Mouse (Mus musculus) right cerebral cortex, postnatal 14 days (tissue): ENCODE results near the gene Tnni3k.
"Not testable (repeated sequence)": the region's sequence is repeated elsewhere in the genome, so short reads cannot be mapped to it uniquely, and the experiment has no call there.

ENCODE experiments used
- DNase-seq: peaks from one replicate; pipeline ENCODE4 v3.0.0; 2022

Gene Tnni3k

DNA sequence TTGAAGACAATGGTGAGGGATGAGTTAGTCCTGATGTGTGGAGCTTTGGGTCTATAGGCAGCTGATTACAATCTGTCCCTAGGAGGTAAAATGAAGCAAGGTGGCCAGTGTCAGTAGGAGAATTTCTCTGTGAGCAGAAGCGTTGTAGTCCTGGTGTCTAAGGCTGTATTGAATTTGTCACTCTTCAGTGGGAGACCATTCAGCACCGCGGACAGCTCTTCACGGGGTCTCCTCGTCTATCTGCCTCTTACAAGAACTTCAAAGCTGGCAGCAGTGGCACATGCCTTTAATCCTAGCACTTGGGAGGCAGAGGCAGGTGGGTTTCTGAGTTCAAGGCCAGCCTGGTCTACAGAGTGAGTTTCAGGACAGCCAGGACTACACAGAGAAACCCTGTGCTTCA is 235.5 kb downstream of the Tnni3k start:
- not testable (repeated sequence) for DNase-seq

DNA sequence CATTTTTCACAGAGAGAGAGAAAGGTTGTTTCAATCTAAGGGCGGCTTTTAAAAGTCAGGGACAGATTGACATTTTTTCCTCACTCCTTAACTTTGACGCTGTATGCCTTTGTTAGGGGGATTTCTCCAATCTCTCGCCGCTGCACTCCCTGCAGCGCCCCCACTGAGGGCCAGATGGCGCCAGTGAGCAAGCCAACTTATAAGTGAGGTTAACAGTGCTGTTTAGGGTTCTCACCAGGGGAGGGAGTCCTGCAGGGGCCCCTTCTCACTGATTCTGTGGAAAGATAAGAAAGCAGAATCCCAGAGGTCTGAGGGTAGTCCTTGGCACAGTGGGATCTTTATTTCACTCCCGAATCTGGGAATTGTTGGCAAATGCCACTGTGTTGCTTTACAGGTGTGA is 237.5 kb downstream of the Tnni3k start:
- peak; percentile 79 for DNase-seq

DNA sequence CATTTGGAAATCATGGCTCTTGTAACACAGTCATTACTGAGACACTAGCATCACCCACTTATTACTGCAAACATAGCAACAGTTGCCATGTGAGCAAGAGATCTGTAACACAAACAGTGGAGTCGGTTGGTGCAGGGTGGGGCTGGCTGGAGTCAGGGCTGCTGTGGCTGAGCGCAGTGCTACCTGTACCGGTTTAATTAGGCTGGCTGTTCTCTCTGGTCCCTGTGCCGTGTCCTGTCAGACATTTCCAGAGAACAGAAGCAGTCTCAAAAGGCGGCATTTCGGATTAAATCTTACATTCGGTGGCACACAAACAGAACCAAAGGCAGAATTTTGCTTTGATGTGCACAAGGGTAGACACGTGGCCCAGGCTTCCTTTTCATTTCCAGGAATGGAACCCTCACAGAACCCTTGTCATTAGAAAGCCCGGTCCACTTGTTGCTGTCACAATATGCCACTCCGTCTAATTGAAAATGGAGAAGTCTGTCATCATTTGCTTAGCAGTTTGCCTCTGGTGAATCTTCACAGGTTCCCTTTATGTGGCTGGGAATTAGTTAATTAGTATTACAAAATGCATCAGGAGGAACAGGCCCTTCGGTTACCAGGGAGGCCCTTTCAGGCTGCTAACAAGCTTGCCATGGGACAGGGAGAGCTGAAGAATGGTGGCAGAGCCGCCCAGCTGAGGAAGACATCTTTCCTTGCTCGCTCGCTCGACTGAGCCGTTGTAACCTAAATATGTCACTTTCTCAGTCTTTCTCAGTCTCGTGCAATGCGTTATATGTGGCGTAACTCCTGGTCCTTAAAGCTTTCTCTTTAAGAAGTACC is 238.2 kb downstream of the Tnni3k start:
- DNase-seq: peak; percentile 43

DNA sequence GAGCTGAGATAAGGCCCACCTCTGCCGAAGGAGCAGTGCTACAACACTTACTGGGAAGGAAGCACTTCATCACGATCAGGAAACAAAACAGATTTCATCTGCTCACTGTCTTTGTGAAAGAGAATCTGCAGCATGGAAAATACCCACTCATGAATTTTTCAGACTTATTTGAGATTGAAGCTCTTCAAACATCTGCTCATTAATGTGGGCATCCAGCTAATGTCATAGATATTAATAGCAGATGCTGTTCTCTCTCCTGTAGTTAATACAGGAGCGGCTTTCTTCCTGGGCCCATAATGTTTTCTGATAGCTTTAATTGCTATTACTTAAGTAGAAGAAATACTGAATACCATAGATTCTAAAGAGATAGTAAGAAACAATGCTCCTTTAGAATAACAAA is 239.0 kb downstream of the Tnni3k start:
- DNase-seq: no peak

DNA sequence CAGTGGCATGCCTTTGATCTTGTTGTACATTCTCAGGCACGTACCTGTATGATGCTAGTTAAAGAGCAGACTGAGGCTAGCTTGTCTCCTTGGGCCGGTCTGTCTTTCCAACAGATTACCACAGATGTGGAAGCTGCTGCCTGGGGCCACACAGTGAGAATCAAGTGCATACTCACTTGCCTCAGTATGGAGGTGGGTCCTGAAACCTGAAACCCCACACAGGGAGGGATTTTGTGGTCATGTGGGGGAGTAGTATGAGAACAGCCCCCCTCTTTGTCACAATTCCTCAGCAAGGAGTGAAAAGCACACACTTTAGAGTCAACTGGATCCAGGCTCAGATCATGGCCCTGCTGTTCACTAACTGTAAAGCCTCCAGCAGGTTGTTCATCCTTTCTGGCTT is 239.6 kb downstream of the Tnni3k start:
- no peak for DNase-seq

DNA sequence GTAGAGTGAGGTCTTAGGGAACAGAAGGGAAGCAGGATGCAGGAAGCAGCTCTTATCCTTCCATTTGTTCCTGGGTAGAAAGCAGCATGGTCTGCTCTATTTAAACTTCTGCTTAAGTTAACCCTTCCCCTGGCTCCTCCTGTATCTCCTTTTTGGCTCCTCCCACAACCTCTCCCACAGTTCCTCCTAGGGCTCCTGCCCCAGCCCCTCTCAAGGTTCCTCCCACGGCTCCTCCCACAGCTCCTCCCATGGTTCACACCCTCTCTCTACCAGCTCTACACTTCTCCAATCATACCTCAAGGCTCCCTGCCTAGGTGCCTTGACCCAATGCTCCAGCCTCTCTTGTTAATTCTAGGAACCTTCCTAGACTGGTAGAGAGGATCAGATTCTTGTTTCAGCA is 242.3 kb downstream of the Tnni3k start:
- DNase-seq: no peak

DNA sequence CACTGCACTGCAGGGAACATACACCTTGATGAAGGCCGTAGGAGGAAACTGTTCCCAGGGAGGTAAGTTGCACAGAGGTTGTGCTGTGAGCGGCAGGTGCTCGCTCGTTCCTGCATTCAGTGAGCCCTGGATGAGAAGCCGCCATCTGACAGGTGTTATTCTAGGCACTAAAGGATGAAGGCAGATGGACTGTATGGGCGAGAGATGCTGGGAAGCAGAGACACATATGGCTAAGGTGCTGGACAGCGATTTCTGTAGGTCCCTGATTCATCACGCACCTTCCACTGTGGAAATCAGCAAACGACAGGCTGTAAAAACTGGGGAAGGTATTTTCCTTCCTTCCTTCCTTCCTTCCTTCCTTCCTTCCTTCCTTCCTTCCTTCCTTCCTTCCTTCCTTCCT is 243.4 kb downstream of the Tnni3k start:
- no peak for DNase-seq

DNA sequence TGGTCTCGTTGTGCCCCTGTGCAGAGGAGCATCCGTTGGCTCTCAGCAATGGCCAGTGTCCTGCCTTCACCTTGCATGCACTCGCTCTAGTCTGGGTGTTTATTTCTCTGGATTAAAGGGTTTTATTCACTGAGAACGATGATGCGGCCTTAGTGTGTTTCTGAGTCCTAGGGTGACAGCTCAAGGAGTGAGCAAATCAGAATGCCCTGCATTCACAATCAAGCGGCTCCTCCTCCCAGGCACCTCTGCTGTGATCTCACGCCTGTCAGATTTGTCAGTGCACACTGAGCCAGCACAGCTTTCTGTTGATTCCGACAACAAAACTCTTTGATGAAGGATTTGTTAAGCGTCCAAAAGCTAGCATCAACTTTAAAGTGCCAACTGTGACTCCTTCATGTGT is 243.9 kb downstream of the Tnni3k start:
- DNase-seq: no peak

DNA sequence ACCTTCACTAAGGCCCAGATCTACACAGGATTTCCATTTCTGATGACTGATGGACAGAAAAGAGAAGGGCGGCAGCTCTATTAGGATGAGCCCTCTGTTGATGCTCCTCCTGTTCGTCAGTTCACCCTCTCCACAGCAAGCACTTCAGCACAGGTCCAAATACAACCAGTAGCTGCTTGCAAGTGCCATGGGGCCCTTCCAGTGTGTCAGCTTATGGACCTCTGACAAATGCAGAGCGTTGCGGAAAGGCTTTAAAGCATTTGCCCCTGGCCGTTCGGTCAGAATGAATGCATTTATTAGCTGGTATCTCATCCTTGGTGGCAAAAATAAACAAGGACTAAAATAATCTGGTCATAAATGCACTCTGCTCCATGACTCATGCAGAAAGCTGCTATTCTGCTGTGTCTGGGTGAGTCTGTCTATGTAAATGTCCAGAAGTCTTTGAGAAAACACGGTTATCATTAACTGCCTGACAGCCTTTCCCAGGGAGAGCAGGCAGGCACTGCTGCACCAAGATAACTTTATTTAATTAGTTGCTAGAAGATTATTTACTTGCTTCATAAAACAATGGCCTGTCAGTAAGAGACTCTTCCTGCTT is 244.8 kb downstream of the Tnni3k start:
- no peak for DNase-seq

DNA sequence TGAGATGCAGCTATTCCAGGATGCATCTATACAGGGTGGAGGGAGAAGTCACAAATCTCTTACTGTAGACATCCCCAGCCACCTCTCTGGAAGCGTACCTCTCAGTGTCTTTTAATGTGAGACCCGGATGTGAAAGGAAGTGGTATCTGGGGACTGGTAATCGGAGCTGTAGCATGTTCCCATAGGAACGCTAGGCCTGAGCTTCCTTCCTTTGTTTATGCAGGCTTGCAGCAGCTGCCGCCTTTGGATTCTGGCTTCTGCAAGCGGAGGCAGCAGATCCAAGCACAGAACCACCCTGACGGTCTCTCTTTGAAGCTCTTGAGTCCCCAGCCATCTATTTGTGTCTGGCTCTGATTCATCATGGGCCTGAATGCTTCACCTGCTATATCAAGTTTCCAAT is 248.6 kb downstream of the Tnni3k start:
- peak; percentile 43 for DNase-seq

DNA sequence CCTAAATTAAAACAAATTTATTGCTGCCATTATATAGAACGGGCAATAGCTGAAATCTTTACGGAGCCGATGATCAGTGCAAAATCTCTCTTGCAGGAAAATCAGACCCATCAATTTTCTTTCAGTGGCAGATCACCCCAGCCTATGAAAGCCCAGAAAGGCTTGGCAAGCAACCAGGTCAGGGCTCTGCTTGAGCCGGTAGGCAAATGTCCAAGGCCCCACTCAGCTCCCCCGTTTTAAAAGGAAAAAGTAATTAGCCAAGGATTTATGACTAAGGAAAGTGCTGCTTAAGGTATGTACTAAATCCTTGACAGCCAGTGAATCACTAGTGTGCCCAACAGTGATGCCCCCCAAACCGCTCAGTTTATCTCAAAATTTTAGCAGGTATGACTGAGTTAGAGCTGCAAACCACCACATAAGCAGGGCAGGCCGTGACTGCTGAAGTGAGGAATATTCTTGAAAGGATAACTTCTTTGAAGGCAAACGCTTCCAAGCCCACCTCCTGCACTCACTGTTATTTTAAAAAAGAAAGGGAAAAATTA is 254.2 kb downstream of the Tnni3k start:
- no peak for DNase-seq

DNA sequence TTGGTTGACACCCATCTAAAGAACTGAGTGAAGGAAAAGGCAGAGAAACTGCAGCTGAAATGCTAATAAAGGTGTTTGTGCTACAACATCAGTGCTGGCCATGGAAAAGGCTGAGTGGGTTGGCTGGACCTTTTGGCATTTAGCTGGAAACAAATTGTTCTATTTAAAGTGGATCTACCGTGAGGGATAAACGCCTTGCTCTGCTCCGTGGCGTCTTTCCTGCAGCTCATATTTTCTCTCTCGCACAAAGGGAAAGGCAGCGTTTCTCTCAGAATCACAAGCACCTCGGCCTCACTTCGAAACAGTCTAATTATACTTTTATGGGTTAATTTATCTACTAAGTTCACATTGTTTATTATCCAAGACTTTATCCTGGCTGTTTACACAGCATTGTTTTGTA is 254.8 kb downstream of the Tnni3k start:
- no peak for DNase-seq

DNA sequence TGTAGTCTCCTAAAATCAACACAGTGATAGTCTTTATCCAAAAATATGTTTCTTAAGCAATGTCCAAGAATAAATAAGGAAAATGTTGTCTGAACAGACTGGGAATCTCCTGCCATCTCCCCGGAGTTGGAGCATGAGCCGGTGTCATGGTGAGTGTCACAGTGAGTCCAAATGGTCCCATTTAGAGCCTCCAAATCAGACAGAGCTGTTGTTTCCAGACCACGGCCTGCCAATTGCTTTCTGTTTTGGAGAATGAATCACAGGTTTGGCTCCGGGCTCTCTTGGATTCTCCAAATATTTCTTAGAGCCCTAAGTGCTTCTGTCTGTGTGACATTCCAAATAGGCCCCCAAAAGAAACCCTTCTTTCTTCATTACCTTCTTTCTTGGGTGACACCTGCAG is 256.4 kb downstream of the Tnni3k start:
- DNase-seq: no peak

DNA sequence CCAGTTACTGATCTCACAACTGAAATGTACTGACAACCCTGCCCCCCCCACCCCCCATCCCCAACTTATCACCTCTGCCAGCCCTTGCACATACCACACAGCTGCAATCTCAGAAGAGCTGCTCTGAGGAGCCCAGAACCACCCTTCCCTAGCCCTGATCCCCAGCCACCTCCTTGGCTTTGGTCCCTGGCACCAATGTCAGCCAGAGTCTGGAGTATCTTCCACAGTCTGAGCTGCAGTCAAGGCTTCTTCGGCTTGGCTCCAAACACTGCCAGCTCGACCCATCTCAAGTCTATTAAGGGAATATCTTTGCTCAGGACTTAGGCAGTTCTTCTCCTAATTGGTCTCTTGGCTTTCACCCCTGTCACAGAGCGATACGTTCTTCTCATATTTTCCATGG is 261.6 kb downstream of the Tnni3k start:
- no peak for DNase-seq

DNA sequence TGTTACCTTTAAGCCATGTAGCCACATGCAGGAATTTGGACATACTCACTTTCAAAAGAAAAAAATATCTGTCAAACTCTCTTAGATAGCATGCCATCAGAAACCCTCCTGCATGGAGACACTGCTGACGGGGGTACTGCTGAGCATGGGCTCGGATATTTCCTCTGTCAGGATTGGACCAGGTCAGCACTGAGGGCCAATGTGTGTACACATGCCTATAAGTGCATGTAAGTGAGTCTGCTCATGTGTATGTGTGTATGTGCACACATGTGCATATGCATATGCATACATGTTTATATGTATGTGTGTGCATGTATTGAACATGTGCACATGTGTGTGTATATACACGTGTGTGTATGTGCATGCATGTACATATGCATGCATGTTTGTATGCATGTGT is 267.6 kb downstream of the Tnni3k start:
- DNase-seq: no peak

DNA sequence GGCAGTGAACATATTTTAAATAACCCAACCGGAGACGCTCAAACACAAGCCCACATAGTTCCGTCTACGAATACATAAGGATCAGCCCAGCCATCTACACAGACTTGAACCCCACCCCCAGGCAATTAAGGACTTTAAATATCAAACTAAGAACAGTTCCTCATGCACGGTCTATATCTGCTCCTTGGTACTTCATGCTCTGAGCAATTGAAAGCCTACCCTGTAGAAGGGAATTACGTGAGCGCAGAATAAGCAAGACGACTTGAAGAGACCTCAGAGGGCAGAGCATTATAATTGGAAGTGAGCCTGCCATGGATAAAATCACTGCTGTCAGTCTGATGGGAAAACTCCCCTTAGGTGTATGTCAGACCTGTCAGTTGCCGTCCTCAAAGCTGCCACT is 268.9 kb downstream of the Tnni3k start:
- DNase-seq: no peak

DNA sequence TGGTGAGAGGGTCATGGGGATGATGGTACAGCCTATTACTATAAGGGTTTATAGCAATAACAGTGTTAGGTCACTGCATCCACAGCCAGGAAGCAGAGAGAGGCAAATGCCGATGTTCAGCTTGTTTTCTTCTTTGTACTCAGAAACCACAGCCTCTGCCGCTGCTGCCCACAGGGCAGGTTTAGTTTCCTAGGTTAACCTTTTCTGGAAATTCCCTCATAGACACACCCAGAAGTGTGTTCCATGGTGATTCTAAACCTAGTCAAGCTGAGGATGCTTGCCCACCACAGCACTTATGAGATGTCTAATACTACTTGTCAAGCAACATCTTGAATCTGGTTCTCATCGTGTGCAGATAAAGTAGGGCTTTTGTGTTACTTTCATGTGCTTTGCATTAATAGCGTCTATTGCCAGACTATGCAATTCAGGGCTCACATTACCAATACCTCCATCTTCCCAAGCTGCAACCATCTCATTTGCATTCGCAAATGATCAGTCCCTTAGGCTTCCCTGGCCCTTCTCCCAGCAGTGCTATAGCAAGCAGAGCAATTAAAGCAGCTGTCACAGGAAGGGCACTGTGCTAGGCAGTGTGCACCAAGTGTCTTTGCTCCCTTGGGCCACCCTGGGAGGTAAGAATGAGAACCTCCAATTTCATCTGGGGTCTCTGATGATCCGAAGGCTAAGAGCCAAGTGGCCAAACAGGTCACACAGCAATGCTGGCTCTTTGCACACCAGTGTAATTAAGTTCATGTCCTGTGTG is 276.2 kb downstream of the Tnni3k start:
- DNase-seq: no peak

DNA sequence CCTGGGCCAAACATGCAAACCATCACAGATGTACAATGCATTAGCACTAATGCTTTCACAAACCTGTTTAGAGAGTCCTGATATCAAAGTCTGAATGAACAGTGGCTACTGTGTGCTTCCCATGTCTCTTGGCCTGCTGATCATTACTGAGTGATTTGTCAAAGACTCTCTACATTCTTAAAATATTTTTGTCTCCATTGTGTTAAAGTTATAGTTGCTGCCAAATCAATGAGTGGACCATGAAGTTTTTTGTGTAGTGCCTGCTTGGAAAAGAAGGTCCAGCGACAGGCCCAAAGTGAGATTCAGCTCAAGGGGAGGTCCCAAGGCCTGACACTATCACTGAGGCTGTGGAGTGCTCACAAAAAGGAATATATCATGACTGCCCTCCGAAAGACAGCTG is 283.6 kb downstream of the Tnni3k start:
- no peak for DNase-seq

DNA sequence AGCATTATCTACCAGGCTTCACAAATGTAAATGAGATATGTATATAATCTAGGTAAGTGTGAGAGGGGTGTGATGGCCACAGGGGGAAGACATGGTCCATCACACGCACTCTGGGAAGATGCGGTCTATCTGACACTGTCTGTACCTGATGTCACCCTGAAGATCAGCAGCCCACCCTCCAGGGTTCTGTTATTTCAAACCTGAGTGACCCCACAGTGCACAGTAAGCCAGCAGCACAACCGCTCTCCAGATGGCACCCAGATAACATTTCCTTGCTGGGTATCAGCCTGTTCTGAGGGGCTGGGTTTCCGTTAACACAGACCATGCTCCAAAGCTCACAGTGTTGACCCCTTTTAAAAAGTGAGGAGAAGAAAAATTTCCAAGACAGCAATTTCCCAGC is 288.9 kb downstream of the Tnni3k start:
- DNase-seq: no peak

DNA sequence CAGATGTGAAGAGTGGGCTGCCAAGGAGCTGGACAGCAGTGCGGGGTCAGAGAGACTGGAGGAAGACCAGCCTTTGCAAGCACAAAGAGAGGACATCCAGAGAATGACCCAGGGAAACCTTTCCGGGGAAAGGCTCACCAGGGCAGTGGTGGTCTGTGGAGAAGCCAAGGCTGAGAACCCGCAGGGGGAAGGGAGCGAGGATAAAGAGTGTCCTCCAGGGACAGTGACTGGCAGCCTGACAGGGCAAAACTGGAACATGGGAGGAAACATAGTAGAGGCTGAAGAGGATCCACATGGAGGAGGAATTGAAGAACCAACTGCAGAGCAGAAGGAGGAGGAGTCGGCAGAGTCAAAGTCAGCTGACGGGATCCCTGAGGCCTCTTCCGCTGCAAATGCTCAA is 291.1 kb downstream of the Tnni3k start:
- no peak for DNase-seq

DNA sequence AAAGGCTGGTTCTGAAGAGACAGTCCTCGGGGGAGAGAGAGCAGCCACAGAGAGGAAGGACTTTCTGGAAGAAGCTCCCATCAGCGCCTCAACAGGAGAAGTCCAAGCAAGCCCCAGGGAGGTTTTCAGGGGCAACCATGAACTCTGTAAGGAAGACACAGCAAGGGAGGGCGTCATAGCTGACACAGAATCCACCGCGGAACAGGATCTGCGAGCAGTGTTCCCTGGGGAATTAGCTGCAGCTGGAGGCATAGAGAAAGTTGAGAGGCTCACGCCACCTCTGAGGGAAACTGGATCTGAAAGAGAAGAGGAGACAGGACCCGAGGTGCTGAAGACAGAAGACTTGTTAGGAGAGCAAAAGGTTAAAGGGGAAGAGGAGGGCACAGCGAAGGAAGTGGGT is 291.8 kb downstream of the Tnni3k start:
- no peak for DNase-seq

DNA sequence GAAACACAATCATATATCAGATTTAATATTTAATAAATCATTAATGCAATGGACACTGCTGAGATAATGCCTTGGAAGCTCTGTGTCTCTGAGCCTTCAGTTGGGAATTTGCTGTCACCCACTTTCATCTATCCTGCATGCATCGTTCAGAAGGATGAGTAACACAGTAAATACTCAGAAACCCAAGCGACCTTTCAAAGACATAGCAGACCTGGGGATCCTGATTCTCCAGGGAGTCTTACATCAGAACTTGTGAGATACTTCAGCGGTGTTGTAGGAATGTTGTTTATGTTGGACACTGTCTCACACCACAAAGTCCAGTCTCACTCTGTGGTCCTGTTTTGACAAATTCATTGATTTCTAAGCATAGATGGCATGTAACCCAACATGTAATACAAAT is 294.1 kb downstream of the Tnni3k start:
- no peak for DNase-seq

DNA sequence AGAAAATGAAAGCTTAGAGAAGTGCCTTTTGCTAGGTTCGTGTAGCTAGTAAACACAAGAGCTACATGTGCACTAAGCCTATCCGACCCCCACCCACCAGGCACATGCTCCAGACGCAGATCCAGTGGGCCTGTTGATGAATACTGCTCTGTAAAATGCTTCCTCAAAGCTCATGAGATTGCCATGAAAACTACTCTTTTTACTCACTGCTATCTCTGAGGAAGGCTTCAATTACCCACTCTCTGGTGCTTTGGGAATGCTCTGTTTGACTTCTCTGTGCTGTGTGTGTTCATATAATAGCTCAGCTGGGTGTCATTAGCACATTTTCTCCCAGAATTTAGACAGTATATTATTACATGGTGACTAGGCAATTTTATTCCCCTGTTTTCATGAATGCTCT is 297.1 kb downstream of the Tnni3k start:
- no peak for DNase-seq

DNA sequence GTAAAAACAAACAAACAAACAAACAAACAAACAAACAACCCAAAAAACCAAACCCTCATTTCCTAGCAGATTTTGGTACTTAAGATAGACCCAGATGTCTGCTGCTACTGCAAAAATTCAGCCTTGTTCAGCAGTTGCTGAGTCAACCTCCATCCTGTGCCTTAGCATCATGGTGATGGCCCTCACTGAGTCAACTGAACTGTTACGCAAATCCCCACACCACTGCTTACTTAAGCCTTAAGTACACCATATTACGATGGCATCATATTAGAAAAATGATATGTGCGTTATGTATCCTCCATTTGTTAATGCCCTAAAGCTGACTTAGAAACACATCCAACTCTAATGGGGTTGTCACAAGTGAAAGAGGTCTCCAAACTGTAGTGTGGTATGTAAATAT is 300.0 kb downstream of the Tnni3k start:
- DNase-seq: no peak
